Mouse (Mus musculus) mouse embryonic stem cell (cell line): Measurements from ENCODE around the gene Pou3f1.

Experiments
- in situ Hi-C, 2 experiments: fragments of 300-500 bp; cut with MboI; formaldehyde crosslinking; loops; 1 replicate in 1 of 2; 3 replicates in 1 of 2; pipeline ENCODE4 v1.14.3; 2019 to 2020; ENCODE audit warnings: low sequenced_read_pairs in 2 of 2, low pct_unique_long_range_greater_than_20kb in 1 of 2, mixed read lengths in 1 of 2; ENCODE audit not compliant: unreplicated experiment in 1 of 2

The Pou3f1 gene

GRCm38 (mm10) chr4:124675037-124675436, 18.4 kb downstream of the Pou3f1 start:
- in situ Hi-C loops = loop anchor here in 1 of 2 experiments (10.0 kb wide), 1 partner anchor 330 kb away; no protein-coding TSS in a partner anchor

DNA sequence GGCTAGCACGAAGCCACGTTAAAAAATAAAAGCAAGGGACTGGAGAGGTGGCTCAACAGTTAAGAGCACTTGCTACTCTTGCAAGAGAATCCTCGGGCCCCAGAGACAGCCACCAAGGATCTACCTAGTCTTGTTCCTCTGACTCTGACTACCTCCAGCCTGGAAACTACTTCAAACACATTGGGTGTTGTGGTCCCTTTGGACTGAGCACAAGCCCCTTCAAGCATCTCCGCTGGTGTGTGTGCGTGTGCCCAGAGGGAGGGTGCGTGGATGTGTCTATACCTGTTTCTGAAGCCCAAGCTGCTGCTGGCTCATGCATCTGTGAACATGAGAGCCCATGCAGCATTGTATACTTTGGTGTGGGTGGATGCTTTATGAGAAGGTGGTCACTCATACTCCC, 19.4 kb downstream of the Pou3f1 start:
- in situ Hi-C loops = loop anchor here in 1 of 2 experiments (10.0 kb wide), 1 partner anchor 331 kb away; no protein-coding TSS in a partner anchor

GRCm38 (mm10) chr4:124682270-124682669, 25.7 kb downstream of the Pou3f1 start:
- in situ Hi-C loops = no loop called here

DNA sequence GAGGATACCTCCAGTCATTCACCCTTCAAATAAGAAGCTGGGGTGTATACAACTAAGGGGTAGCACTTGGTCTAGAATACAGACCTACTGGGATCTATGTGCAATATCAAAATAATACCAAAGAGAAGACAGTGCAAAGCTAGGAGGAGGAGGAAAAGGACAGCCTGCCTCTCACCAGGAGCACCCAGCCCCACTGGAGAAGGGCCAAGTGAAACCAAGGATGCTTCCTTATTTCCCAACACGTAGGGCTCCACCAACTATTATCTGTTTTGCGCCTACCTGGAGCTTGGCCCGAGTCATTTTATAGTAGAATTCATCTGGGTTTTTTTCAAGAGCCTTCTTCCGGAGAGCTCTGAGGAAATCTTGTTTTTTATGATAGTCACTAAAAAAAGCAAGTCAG, 26.9 kb downstream of the Pou3f1 start:
- in situ Hi-C loops = no loop called here

DNA sequence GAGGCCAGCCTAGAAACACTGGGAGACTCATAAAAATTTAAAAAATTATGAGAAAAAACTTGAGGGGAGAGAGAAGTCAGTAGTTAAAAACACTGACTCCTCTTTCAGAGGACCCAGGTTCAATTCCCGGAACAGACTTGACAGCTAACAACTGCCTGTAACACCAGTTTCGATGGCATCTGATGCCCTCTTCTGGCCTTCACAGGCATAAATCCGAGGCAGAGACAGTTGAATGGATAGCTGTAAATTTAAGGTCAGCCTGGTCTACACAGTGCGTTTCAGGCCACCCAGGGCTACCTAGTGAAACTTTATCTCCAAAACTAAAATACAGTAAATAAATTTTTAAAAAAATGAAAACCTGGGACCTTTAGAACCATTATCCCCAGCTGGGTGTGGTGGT, 28.4 kb downstream of the Pou3f1 start:
- in situ Hi-C loops = no loop called here

GRCm38 (mm10) chr4:124685453-124685852, 28.8 kb downstream of the Pou3f1 start:
- in situ Hi-C loops = no loop called here

GRCm38 (mm10) chr4:124685897-124686402, 29.3 kb downstream of the Pou3f1 start:
- in situ Hi-C loops = no loop called here

- in situ Hi-C loops = no loop called here
These were observed 34.8 kb downstream of the Pou3f1 start for GRCm38 (mm10) chr4:124691455-124691854.

- in situ Hi-C loops = no loop called here
These were observed 35.8 kb downstream of the Pou3f1 start for GRCm38 (mm10) chr4:124692416-124692861.

DNA sequence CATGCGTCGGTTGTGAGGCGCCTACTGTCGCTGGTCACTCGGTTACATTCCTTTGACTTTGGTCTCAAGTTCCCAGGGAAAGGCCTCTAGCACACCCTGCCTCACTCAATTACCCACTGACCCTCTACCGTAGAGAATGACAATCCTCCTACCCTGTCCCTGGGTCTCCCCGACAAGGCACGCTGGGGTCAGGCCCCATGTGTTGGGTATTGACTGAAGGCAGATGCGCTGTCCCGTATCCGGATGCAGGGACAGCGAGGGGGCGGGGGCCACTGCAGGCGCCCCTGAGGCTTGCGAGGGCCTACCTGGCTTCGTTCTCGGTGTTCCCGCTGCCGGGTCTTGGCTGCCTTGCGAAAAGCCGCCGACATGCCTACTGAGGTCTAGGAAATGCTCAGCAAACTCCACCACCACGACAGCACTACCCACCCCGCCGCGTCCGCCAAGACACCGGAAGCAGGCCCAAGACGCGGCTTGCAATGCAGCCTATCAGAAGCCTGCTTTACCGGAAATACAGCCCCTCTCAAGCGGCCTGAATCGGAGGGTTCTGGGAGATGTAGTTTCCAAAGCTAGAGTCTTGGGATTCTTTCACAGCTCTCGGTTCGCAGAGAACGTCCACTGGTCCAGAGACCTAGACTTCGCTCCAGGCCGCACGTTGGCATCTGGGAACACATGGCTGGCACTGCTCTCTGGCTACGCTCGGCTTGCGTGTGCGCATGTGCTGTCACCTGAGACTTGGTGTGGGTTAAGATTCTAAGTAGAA, 36.7 kb downstream of the Pou3f1 start, which contains the start of gene Utp11:
Gene Utp11 (minus strand): TSS at position 466 of the 760 bp plus-strand sequence.
- in situ Hi-C loops = no loop called here

GRCm38 (mm10) chr4:124694572-124694971, 38.0 kb downstream of the Pou3f1 start:
- in situ Hi-C loops = no loop called here

- in situ Hi-C loops = no loop called here
These were observed 39.3 kb downstream of the Pou3f1 start for GRCm38 (mm10) chr4:124695786-124696516.

- in situ Hi-C loops = no loop called here
These were observed 43.2 kb downstream of the Pou3f1 start for GRCm38 (mm10) chr4:124699791-124700190.

GRCm38 (mm10) chr4:124700248-124700971, 43.8 kb downstream of the Pou3f1 start, which contains the start of gene Fhl3:
Gene Fhl3 (plus strand): TSS chr4:124700701.
- in situ Hi-C loops = no loop called here

- in situ Hi-C loops = no loop called here
These were observed 44.6 kb downstream of the Pou3f1 start for GRCm38 (mm10) chr4:124701052-124701845.

DNA sequence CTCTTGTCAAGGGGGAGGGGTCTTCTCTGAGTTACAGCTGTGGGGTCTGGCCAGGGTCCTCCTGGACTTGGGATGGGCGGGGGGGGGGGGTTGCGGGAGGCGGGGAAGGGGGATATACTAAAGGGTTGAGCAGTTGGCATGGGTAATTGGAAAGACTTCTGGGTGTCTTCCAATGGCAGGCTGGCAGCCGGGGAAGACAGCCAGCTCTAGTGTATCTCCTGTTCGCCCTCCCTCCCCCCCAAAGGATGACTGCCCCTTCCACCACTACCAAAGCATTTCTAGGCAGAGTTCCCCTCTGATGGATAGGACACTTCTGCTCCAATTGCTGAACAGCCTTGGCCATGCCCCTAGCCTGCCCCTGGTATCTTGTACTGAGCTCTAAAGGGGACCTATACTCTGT, 45.3 kb downstream of the Pou3f1 start:
- in situ Hi-C loops = no loop called here

GRCm38 (mm10) chr4:124703406-124703805, 46.8 kb downstream of the Pou3f1 start:
- in situ Hi-C loops = no loop called here
